Mouse (Mus musculus) spleen, adult 2 months (tissue): Measurements from ENCODE around the gene Mat2a.
"Not testable (repeated sequence)": the region's sequence is repeated elsewhere in the genome, so short reads cannot be mapped to it uniquely, and the experiment has no call there.

Source experiments
- CTCF ChIP-seq: fragments of 200-500 bp; IDR thresholded peaks from 2 replicates; pipeline ENCODE4 v1.5.1; 2011; ENCODE audit warnings: mild to moderate bottlenecking, inconsistent platforms; ENCODE audit not compliant: insufficient read depth, insufficient read length, insufficient replicate concordance; ENCODE audit errors: extremely low read depth
- POLR2A ChIP-seq: fragments of 200-500 bp; IDR thresholded peaks from 2 replicates; pipeline ENCODE4 v1.6.1; 2011; ENCODE audit warnings: low read depth, low read length, inconsistent platforms

GRCm38 (mm10) chr6:72478691-72479090, 39.3 kb upstream of the Mat2a start:
- TF ChIP-seq CTCF, POLR2A: not testable (repeated sequence)
